Mouse (Mus musculus) ES-E14 (cell line): ENCODE results near the gene Pold4.

ENCODE experiments used
- CHD2 ChIP-seq: IDR thresholded peaks from 2 replicates; pipeline ENCODE4 v1.6.1; 2014; ENCODE audit warnings: mild to moderate bottlenecking, low read depth, low read length, inconsistent platforms
- MAFK ChIP-seq: IDR thresholded peaks from 2 replicates; pipeline ENCODE4 v1.6.1; 2014; ENCODE audit warnings: mild to moderate bottlenecking, low read depth, low read length, inconsistent platforms; ENCODE audit not compliant: insufficient read depth
- ZC3H11A ChIP-seq: IDR thresholded peaks from 2 replicates; pipeline ENCODE4 v1.6.1; 2012; ENCODE audit warnings: low read depth, mild to moderate bottlenecking, inconsistent platforms, low read length, borderline replicate concordance
- ZNF384 ChIP-seq: IDR thresholded peaks from 2 replicates; pipeline ENCODE4 v1.6.1; 2012; ENCODE audit warnings: low read depth, low read length, inconsistent platforms

GRCm38 (mm10) chr19:4227894-4228678 lies 3.6 kb upstream of the Pold4 start:
- TF ChIP-seq ZC3H11A (peak; percentile 92), ZNF384 (no peak), MAFK (no peak), CHD2 (no peak)
